Mouse (Mus musculus) erythroblast, embryonic 14.5 days (primary cell): ENCODE results near the gene Rab11fip3.

Experiments
- GATA1 ChIP-seq: IDR thresholded peaks from 2 replicates; pipeline ENCODE4 v1.6.1; 2012; ENCODE audit warnings: low read length, inconsistent platforms, mixed read lengths
- TAL1 ChIP-seq: IDR thresholded peaks from 3 replicates; pipeline ENCODE4 v1.6.1; 2012; ENCODE audit warnings: low read length, inconsistent platforms, mixed read lengths

- TF ChIP-seq GATA1: no peak; the same call in 1 of the 2 replicates
- TF ChIP-seq TAL1: no peak
Observed at GRCm38 (mm10) chr17:26009540-26009939, 59.8 kb downstream of the Rab11fip3 start.
